Mouse (Mus musculus): ENCODE data around the gene Ddr2.

- TF ChIP-seq CTCF (IDR thresholded peaks at IDR 0.05; ENCODE audit: insufficient read depth, low read depth, low read length) = no peak
- TF ChIP-seq POLR2A (IDR thresholded peaks at IDR 0.05; ENCODE audit: insufficient read depth, low read depth, low read length) = no peak
Observed at GRCm38 (mm10) chr1:170084151-170084796, 26.3 kb downstream of the Ddr2 start.
